Mouse (Mus musculus) limb, embryonic 11.5 days (tissue): ENCODE measurements around the gene Rhou. TPM values are rescaled to one million over a fixed set of nuclear protein-coding genes. Genes with fewer than 3 reads are reported as not detected.

ENCODE experiments used
- ATAC-seq: fragments of 200-750 bp; cut with Nextera tagmentation; 2 replicates; pipeline ENCODE4 v1.8.0; 2017; ENCODE audit warnings: low read depth; ENCODE audit not compliant: insufficient number of reproducible peaks, low FRiP score, low TSS enrichment
- DNase-seq: peaks from one replicate; pipeline ENCODE4 v3.0.0-alpha.2; 2015; ENCODE audit warnings: low spot score
- H3K27ac ChIP-seq: fragments of 300-500 bp; sonication (generic); replicated peaks from 2 replicates; pipeline ENCODE4 v1.5.1; 2014; ENCODE audit warnings: low read depth, mild to moderate bottlenecking, low read length
- H3K27me3 ChIP-seq: fragments of 300-500 bp; sonication (generic); 2 replicates; pipeline ENCODE4 v1.6.1; 2014; ENCODE audit warnings: mild to moderate bottlenecking, low read length, mixed read lengths; ENCODE audit not compliant: control insufficient read depth, insufficient read depth
- H3K36me3 ChIP-seq: fragments of 300-500 bp; sonication (generic); 2 replicates; pipeline ENCODE4 v1.6.1; 2014; ENCODE audit warnings: mild to moderate bottlenecking, low read length, moderate library complexity, mixed read lengths; ENCODE audit not compliant: control insufficient read depth, insufficient read depth
- H3K4me1 ChIP-seq: fragments of 300-500 bp; sonication (generic); 2 replicates; pipeline ENCODE4 v1.6.1; 2014; ENCODE audit warnings: low read length, mixed read lengths; ENCODE audit not compliant: control insufficient read depth, insufficient read depth
- H3K4me2 ChIP-seq: fragments of 300-500 bp; sonication (generic); 2 replicates; pipeline ENCODE4 v1.6.1; 2014; ENCODE audit warnings: low read depth, mild to moderate bottlenecking, moderate library complexity; ENCODE audit not compliant: severe bottlenecking
- H3K4me3 ChIP-seq: fragments of 300-500 bp; sonication (generic); 2 replicates; pipeline ENCODE4 v1.5.1; 2014; ENCODE audit warnings: low read depth, low read length
- H3K9ac ChIP-seq: fragments of 300-500 bp; sonication (generic); 2 replicates; pipeline ENCODE4 v1.6.1; 2014; ENCODE audit warnings: mild to moderate bottlenecking, low read length
- H3K9me3 ChIP-seq: fragments of 300-500 bp; sonication (generic); 2 replicates; pipeline ENCODE4 v1.6.1; 2016; ENCODE audit warnings: low read length; ENCODE audit not compliant: control insufficient read depth
- WGBS: fragments of 180-500 bp; shearing (Covaris S2); extraction: QIAGEN DNeasy Blood & Tissue Kit; methylation state at CpG from one replicate; pipeline ENCODE4 v1.1.7; 2014; 5-methylcytosine and 5-hydroxymethylcytosine counted together
- polyA plus RNA-seq: library from polyadenylated mRNA; unstranded; fragments of >200 nt; fragmentation: Nextera tagmentation; extraction: Ambion mirVana; gene quantifications from 2 replicates; pipeline ENCODE4 v1.2.1, GENCODE M21; 2014

The Rhou gene
- polyA plus RNA-seq, 1 experiment from 2014 or later: 8.6 TPM

- DNase-seq (no peak), ATAC-seq (no peak)
- 93% methylated on average over 5 of the region's 5 CpGs for WGBS
- H3K4me1 ChIP-seq: no peaks in the 10 kb centered on the region
- no peak overlapping the region for H3K4me3 ChIP-seq
- H3K9me3 ChIP-seq: no peaks in the 10 kb centered on the region
- no peak overlapping the region for H3K27ac ChIP-seq
- H3K4me2 ChIP-seq: no peak overlapping the region
- H3K9ac ChIP-seq: no peak overlapping the region
- H3K36me3 ChIP-seq: no peaks in the 10 kb centered on the region
- H3K27me3 ChIP-seq: no peaks in the 10 kb centered on the region
These were observed 56.6 kb downstream of the Rhou start for GRCm38 (mm10) chr8:123710335-123710734.

Other genes starting within 250 kb of the Rhou start
- gene Mc1r, start 246.8 kb upstream of the Rhou start, polyA plus RNA-seq: not detected in 2 replicates
- gene Tubb3, start 242.5 kb upstream of the Rhou start, polyA plus RNA-seq: 9.3 and 11.2 TPM in 2 replicates
- gene Def8, start 230.4 kb upstream of the Rhou start, polyA plus RNA-seq: 37.3 and 37.6 TPM in 2 replicates
- gene Afg3l1, start 176.0 kb upstream of the Rhou start, polyA plus RNA-seq: 36.5 and 41.1 TPM in 2 replicates
- gene Dbndd1, start 138.5 kb upstream of the Rhou start, polyA plus RNA-seq: 9.4 and 9.8 TPM in 2 replicates
- 40.8 and 41.3 TPM in 2 replicates for gene Gas8, start 135.1 kb upstream of the Rhou start, polyA plus RNA-seq
- 54.6 and 54.8 TPM in 2 replicates for gene Rab4a, start 152.1 kb downstream of the Rhou start, polyA plus RNA-seq
- gene Ccsap, start 206.3 kb downstream of the Rhou start, polyA plus RNA-seq: 6.3 and 7.3 TPM in 2 replicates
- 12.0 and 13.5 TPM in 2 replicates for gene Acta1, start 240.8 kb downstream of the Rhou start, polyA plus RNA-seq